Mouse (Mus musculus) cerebellum, adult 2 months (tissue): ENCODE results near the gene Tmbim4.

Experiments
- CTCF ChIP-seq: fragments of 200-500 bp; IDR thresholded peaks from 2 replicates; pipeline ENCODE4 v1.5.1; 2011; ENCODE audit warnings: low read depth, mild to moderate bottlenecking, control low read depth, low read length, moderate library complexity, borderline replicate concordance; ENCODE audit not compliant: insufficient read depth
- POLR2A ChIP-seq: fragments of 200-500 bp; IDR thresholded peaks from 2 replicates; pipeline ENCODE4 v1.6.1; 2011; ENCODE audit warnings: low read length, control low read depth, borderline replicate concordance; ENCODE audit not compliant: insufficient read depth

DNA sequence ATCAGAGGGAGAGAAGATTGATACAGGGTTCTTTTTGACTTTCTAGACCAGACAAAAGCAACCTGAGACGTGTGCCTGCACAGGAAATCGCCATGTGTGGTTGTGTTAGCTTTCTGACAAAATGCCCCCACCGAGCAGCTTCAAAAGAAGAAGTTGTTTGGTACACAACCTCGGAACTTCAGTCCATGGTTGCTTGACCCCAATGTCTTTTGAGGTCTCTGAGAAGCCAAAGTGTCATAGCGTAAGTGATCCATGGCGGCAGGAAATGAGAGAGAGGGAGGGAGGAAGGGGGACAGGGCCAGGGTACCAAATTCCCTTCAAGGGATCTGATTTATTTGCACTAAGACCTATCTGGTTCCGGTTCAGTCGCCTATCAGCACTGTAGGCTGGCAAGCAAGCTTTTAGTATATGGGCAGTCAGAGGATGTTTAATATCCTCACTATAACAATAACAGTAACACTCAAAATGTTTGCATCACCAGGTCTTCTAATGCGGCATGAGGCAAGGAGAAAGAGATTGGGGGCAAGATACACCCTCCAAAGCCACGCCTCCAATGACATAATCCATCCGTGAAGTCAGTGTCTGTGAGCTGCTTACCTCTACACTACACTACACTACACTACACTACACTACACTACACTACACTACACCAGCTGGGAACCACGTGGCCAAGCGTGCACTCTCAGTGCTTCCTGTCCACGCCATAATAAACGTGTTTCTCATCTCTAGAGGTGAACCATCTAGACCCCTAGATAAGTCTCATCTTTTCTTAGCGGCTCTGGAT is 1.3 kb downstream of the Tmbim4 start:
- TF ChIP-seq CTCF (no peak), POLR2A (no peak)
